Mouse (Mus musculus): ENCODE measurements at regions not wholly inside any gene's neighbourhood (a gene's known extent, or its start where the extent isn't known, plus 50 kb on each side); places are given as distances from the start of the nearest gene placed in this dataset.

DNA sequence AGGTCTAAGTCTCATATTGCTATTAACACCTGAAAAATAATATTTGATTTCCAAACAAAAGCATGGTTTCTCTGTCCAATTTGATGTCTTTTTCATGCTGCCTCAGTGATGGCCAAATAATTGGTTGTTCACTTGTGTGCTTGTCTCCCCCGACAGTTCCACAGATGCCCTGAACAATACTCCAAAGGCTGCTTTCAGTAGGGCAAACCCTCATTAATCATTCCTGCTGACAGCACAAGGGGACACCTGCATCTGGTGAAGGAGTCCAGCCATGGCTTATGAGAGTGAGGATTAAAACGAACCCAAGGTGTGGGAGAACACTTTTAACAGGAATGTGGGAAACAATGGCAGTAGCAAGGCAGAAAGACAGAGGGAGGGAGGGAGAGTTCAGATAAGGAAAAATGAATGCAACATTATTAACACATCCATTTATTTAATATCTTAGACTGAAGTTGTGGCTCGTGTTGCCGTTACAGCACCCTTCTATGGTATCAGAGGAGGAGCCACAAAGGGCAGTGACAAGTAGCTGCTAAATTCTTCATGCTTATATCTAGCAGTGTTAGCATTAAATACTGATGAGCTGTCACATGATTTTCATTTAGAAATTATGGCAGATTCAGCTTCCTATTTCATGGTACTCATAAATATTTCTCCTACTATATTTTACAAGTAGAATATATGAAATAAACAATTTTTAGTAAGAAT lies 501.8 kb upstream of the Mms22l start:
- no peak for DNase-seq (ENCODE audit: low read depth, low spot score)

- DNase-seq (ENCODE audit: low read depth, low spot score): no peak
These were observed 489.8 kb upstream of the Mms22l start for GRCm38 (mm10) chr4:24006257-24006955.

DNA sequence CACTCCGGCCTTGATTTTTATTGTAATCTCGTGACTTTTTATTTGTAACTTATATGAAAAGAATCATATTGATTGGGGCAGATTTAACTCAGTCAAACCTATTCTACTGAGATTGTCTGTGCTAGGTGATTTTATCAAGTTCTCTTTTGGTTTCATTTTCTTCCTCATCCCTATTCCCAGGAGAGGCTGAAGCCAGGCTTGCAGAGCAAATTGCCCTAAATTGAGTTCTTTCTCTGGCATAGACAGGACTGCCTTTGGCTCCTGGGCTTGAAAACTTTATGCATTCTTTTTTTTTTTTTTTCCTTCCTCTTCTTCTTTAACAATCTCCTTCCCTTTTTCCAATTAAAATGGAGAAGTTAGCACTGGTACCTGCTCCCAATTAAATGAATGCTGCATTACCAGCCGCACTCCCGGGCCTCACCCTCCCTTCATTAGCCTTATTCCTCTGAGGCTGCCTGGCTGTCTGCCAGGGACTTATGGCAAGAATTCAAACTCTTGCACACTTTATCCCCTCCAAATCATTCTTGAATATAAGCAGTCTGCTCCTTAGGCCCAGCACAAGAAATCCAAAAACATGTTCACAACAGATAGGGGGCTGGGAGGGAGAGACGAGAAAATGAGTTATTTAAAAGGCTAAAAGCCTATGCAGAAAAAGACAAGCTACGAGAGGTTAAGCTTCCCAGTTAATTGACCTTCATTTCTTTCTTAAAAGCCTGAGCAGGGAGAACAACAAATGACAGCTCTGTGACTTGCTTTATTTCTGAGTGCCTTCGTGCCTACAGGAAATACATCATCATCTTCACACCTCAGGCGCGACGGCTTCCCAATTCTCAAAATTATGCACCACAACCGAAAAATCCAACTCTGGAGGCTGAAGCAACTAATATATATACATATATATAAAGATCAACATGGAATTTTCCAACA lies 476.8 kb upstream of the Mms22l start:
- no peak for DNase-seq (ENCODE audit: low read depth, low spot score)
